Mouse (Mus musculus): ENCODE data around the gene Zfp72. TPM values are rescaled to one million over a fixed set of nuclear protein-coding genes. Genes with fewer than 3 reads are reported as not detected.

Zfp72 gene
- under 1 TPM; 0.15 to 0.49 TPM for total RNA-seq (2023)

GRCm38 (mm10) chr13:74390371-74390990, at the start of gene Zfp72:
Gene Zfp72, minus strand, starts transcription at chr13:74390836.

GRCm38 (mm10) chr13:74399298-74399839, 8.7 kb upstream of the Zfp72 start, which contains the start of gene Ftl1-ps1:
Gene Ftl1-ps1, plus strand, starts transcription at chr13:74399694.

GRCm38 (mm10) chr13:74363859-74364235, 26.8 kb downstream of the Zfp72 start, which contains the start of gene Lrrc14b:
Gene Lrrc14b, minus strand, starts transcription at chr13:74364005.

GRCm38 (mm10) chr13:74349566-74350434, 40.8 kb downstream of the Zfp72 start, which contains the start of the genes Sdha and Ccdc127:
Gene Sdha, minus strand, starts transcription at chr13:74350280.
Gene Ccdc127, plus strand, starts transcription at chr13:74350309.

Other genes starting within 250 kb of the Zfp72 start
- gene Exoc3, start 182.1 kb downstream of the Zfp72 start, total RNA-seq (2023) = 10 to 100 TPM; 45.5 to 51.2 TPM
- gene Ahrr, start 98.5 kb downstream of the Zfp72 start, total RNA-seq (2023) = under 1 TPM; 0.51 to 0.88 TPM
- 100 to 1,000 TPM in 1 of 2 experiments, 10 to 100 TPM in 1; 75.6 to 102 TPM for gene Pdcd6, start 73.3 kb downstream of the Zfp72 start, total RNA-seq (2023)
- 10 to 100 TPM; 88.1 to 92.7 TPM for gene Sdha, start 40.6 kb downstream of the Zfp72 start, total RNA-seq (2023)
- 10 to 100 TPM; 14.0 to 15.3 TPM for gene Ccdc127, start 40.5 kb downstream of the Zfp72 start, total RNA-seq (2023)
- not detected for gene Lrrc14b, start 26.8 kb downstream of the Zfp72 start, total RNA-seq (2023)
- 1,000 to 10,000 TPM; 1,577 to 1,688 TPM for gene Ftl1-ps1, start 8.9 kb upstream of the Zfp72 start, total RNA-seq (2023)
- gene Zfp825, start 103.2 kb upstream of the Zfp72 start, total RNA-seq (2023) = 1 to 10 TPM; 7.1 to 7.7 TPM
- 10 to 100 TPM; 39.7 to 50.3 TPM for gene Erap1, start 248.7 kb upstream of the Zfp72 start, total RNA-seq (2023)